Mouse (Mus musculus): ENCODE data around the gene Dusp13.

- TF ChIP-seq CTCF (IDR thresholded peaks at IDR 0.05; ENCODE audit: borderline replicate concordance, control insufficient read depth, extremely low read depth, insufficient read depth, low read length, poor library complexity) = no peak
- TF ChIP-seq POLR2A (IDR thresholded peaks at IDR 0.05; ENCODE audit: control insufficient read depth, extremely low read depth, insufficient read depth, low read length, poor library complexity) = no peak
These were observed 47.7 kb downstream of the Dusp13 start for GRCm38 (mm10) chr14:21703255-21703654.
